Mouse (Mus musculus) olfactory bulb, adult 2 months (tissue): ENCODE data around the gene Wdr47. TPM values are rescaled to one million over a fixed set of nuclear protein-coding genes. Genes with fewer than 3 reads are reported as not detected.
"Not testable (repeated sequence)": the region's sequence is repeated elsewhere in the genome, so short reads cannot be mapped to it uniquely, and the experiment has no call there.

ENCODE experiments used
- H3K27ac ChIP-seq: fragments of 200-500 bp; 2 replicates; pipeline ENCODE4 v1.5.1; 2012; ENCODE audit warnings: low read depth, low read length; ENCODE audit not compliant: insufficient read depth
- H3K4me1 ChIP-seq: fragments of 200-500 bp; 2 replicates; pipeline ENCODE4 v1.6.1; 2012; ENCODE audit warnings: low read length; ENCODE audit not compliant: control insufficient read depth, insufficient read depth
- H3K4me3 ChIP-seq: fragments of 200-500 bp; 2 replicates; pipeline ENCODE4 v1.5.1; 2012; ENCODE audit warnings: mild to moderate bottlenecking, low read depth, low read length, moderate library complexity; ENCODE audit not compliant: insufficient read depth
- CTCF ChIP-seq: fragments of 200-500 bp; IDR thresholded peaks from 2 replicates; pipeline ENCODE4 v1.5.1; 2012; ENCODE audit warnings: low read depth, mild to moderate bottlenecking, low read length, moderate library complexity; ENCODE audit not compliant: insufficient read depth
- POLR2A ChIP-seq: fragments of 200-500 bp; IDR thresholded peaks from 2 replicates; pipeline ENCODE4 v1.6.1; 2012; ENCODE audit warnings: mild to moderate bottlenecking, low read depth, low read length, moderate library complexity; ENCODE audit not compliant: insufficient read depth
- WGBS: fragments of 180-500 bp; shearing (Covaris S2); methylation state at CpG from one replicate; pipeline ENCODE4 v1.1.7; 2018; 5-methylcytosine and 5-hydroxymethylcytosine counted together
- polyA plus RNA-seq: library from polyadenylated mRNA; stranded (reverse); fragments of >200 nt; gene quantifications from 2 replicates; pipeline ENCODE4 v1.2.4, GENCODE M21; 2012; ENCODE audit warnings: low replicate concordance; ENCODE audit not compliant: missing spikeins, insufficient read depth, insufficient read length

Wdr47 gene
- polyA plus RNA-seq, 1 experiment, result not detected

DNA sequence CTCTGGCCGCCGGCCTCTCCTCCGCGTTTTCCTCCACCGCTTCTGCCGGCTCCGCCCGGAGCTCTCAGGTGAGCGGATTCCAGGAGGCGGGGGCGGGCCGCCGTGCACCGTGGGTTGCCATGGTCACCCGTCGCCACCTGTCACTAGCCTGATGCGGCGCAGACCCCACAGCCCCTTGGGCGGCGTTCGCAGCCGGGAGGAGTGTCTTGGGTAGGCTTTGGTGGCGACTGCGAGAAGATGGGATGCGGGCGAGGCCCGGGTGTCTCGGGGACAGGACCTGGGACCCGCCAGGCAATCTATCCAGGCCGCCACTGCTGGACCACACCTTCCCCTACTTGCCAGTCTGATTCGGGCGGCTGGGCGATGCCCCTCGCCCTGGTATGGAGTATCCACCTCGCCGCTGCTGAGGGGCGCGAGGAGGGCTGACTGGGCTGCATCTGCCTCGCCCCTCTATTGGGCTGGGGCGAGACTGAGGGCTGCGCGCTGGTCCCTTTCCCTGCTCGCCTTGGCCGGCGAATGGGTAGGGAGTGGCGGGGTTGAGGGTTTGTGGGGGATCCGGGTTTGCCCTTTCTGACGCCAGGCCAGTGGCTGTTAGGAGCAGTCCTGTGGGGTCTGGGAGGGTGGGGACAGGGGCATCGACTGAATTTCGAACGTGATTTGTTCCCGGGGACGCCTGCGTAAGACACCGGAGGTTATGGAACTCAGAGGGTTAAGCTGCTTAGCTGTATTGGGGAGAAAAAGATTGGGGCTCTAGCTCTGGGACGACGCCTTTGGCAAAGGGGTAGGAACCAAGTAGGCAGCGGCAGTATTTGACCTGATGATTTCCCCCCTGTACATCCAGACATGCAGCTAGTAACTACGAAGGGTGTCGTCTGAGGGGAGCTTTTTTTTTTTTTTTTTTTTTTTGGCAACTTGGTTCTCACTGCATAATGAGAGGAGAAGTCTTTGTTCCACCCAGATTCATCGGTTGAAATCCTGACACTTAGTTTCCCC is 747 bp downstream of the Wdr47 start:
- no peak for TF ChIP-seq CTCF
- TF ChIP-seq POLR2A, result no peak; the same call in 1 of the 2 replicates
- H3K4me1 ChIP-seq, result no peaks in the 10 kb centered on the region
- peak overlapping the region; percentile 74 for H3K27ac ChIP-seq
- peak overlapping the region; percentile 92 for H3K4me3 ChIP-seq
- WGBS, result under 1% methylated on average over 61 of the region's 61 CpGs

- H3K4me3 ChIP-seq, result no peak overlapping the region
- H3K27ac ChIP-seq, result no peak overlapping the region
- TF ChIP-seq POLR2A (no peak), CTCF (no peak)
- WGBS, result 37% methylated on average over 3 of the region's 3 CpGs
- H3K4me1 ChIP-seq, result no peaks in the 10 kb centered on the region
Observed at GRCm38 (mm10) chr3:108608906-108609305, 17.8 kb downstream of the Wdr47 start.

- Histone ChIP-seq H3K27ac (no peak overlapping the region), H3K4me3 (no peak overlapping the region), H3K4me1 (no peaks in the 10 kb centered on the region)
- WGBS, result 95% methylated on average over 5 of the region's 5 CpGs
- TF ChIP-seq CTCF (no peak), POLR2A (no peak)
Observed at GRCm38 (mm10) chr3:108634761-108635160, 43.7 kb downstream of the Wdr47 start.

DNA sequence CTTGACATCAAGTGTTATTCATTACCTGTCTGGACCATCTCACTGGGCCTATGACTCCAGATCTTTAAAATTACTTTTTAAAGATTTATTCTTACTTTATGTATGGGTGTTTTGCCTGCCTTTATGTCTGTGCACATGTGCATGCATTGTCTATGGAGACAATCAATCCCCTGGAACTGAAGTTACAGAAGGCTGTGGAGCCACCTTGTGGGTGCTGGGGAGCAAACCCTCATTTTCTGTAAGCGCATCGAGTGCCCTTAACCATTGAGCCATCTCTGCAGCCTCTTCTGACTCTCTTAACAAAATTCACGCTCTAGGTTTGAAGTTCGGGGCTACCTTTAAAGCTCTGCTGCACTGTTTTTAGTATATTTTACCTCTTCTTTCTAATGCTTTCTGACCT is 48.3 kb downstream of the Wdr47 start:
- Histone ChIP-seq H3K4me1 (no peaks in the 10 kb centered on the region), H3K27ac (no peak overlapping the region), H3K4me3 (no peak overlapping the region)
- TF ChIP-seq POLR2A (no peak), CTCF (no peak)
- 63% methylated on average over 4 of the region's 4 CpGs for WGBS

GRCm38 (mm10) chr3:108640998-108641397 is 49.9 kb downstream of the Wdr47 start:
- no peak for TF ChIP-seq POLR2A
- no peak for TF ChIP-seq CTCF
- no peak overlapping the region for H3K4me3 ChIP-seq
- WGBS, result 87% methylated on average over 4 of the region's 4 CpGs
- no peak overlapping the region for H3K27ac ChIP-seq
- no peaks in the 10 kb centered on the region for H3K4me1 ChIP-seq

DNA sequence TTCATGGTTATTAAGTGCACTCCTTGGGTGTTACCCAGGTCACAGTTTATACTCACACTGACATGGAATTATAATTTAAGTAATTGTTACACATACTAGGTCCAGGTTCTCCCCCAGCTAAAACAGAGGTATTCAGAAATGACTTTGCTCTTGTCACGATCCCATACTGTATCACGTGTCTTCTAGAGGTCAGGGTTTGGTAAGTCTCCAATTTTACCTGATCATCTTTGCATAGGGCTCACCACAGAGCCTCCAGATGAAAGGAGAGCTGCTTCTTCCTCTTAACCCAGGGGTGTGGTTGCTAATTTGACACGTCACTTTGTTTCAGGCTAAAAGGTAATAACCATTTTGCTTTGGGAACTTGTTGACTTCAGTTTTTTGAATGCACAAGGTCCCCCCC is 53.8 kb downstream of the Wdr47 start:
- no peak overlapping the region for H3K4me3 ChIP-seq
- 89% methylated on average over 3 of the region's 3 CpGs for WGBS

GRCm38 (mm10) chr3:108646036-108646435 is 55.0 kb downstream of the Wdr47 start:
- TF ChIP-seq CTCF (no peak), POLR2A (no peak)
- WGBS, result 31% methylated on average over 7 of the region's 7 CpGs
- H3K4me1 ChIP-seq, result 0 out of 2 replicates have a peak, but pooled peaks cover 3% of the 10 kb centered on the region

More for the DNA sequence above, 53.8 kb downstream of the Wdr47 start:
- H3K4me1 ChIP-seq, result 0 out of 2 replicates have a peak, but pooled peaks cover 3% of the 10 kb centered on the region
- TF ChIP-seq POLR2A (no peak), CTCF (no peak)
- H3K27ac ChIP-seq, result no peak overlapping the region

DNA sequence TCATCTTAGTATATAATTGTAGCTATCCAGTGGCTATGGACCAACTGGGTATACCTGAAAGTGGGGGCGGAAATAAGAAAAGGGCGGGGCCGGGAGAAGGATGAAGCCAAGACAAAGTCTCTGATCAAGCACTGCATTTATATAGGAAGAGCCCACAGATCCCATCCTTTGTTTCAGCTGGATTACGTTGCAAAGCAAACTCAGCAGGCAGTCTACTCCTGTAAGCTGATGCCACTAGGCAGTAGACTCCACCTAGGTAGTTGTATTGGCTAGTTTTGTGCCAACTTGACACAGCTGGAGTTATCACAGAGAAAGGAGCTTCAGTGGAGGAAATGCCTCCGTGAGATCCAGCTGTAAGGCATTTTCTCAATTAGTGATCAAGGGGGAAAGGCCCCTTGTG is 56.6 kb downstream of the Wdr47 start:
- H3K4me1 ChIP-seq, H3K27ac ChIP-seq: not testable (repeated sequence)
- 41% methylated on average over 5 of the region's 5 CpGs for WGBS

More at GRCm38 (mm10) chr3:108646036-108646435, 55.0 kb downstream of the Wdr47 start:
- Histone ChIP-seq H3K27ac (no peak overlapping the region), H3K4me3 (no peak overlapping the region)

DNA sequence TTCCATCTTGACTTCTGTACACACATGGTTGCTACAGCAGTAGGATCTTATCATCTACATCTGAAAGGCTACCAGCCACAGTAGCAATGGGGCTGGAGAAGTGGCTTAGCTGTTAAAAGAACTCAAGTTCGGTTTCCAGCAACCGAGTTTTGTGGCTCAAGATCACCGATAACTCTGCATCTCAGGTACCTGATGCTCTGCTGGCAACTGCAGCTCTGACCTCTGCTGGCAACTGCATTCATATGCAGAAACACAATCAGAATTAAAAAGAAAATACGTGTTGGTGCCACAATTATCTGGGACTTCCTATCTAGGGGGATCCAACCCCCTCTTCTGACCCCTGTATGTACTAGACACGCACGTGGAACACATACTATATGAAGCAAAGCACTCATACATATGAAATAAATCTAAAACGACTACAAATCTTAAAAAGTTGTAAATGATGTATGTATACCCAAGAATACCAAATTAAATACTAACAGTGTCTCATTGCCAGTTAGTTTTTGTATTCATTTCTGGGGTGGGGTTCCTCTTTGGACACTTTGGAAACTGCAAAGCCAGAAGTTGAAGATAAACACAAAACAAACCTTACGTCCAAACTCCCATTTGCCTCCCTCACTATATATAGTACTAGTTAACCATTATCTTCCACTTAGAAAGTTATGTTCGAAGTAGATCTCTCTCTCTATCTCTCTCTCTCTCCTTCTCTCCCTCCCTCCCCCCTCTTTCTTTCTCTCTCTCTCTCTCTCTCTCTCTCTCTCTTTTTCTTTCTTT is 62.0 kb downstream of the Wdr47 start:
- peaks cover 6% of the 10 kb centered on the region for H3K4me1 ChIP-seq
- TF ChIP-seq CTCF (no peak), POLR2A (no peak)
- no peak overlapping the region for H3K27ac ChIP-seq
- H3K4me3 ChIP-seq, result no peak overlapping the region
- 19% methylated on average over 9 of the region's 9 CpGs for WGBS

More for the DNA sequence above, 56.6 kb downstream of the Wdr47 start:
- H3K4me3 ChIP-seq, result not testable (repeated sequence)
